27 mouse cellular contexts compared by ENCODE assay signal in genomic region chr6:5976241-5976640, GRCm38 (mm10).
DNase-seq lines count a peak whose midpoint lies in the region; ATAC-seq and TF ChIP-seq lines count a peak whose summit lies in the region.
"Had no signal": no experiment of that assay in that cellular context is flagged by ENCODE, and none has a peak within 500 bp of the region (broad histone marks: within the 10 kb centered on the region; RNA-seq: fewer than 3 reads in every experiment).

No protein-coding gene starts in this region.

- H3K36me3 ChIP-seq in heart, embryonic 13.5 days: no peaks in the 10 kb centered on the region
- no peaks in the 10 kb centered on the region for H3K36me3 ChIP-seq in kidney, embryonic 14.5 days (ENCODE audit: control insufficient read depth, insufficient read depth, low read length)
- no peaks in the 10 kb centered on the region for H3K36me3 ChIP-seq in lung, embryonic 16.5 days (ENCODE audit: control insufficient read depth, insufficient read depth, low read length)
- no peaks in the 10 kb centered on the region for H3K36me3 ChIP-seq in stomach, postnatal 0 days (ENCODE audit: control insufficient read depth, insufficient read depth, low read length)
- H3K36me3 ChIP-seq: embryonic facial prominence, embryonic 12.5 days; hindbrain, embryonic 12.5 days; limb, embryonic 13.5 days had no signal

- H3K9me3 ChIP-seq in heart, embryonic 13.5 days: no peaks in the 10 kb centered on the region
- no peaks in the 10 kb centered on the region for H3K9me3 ChIP-seq in kidney, embryonic 14.5 days (ENCODE audit: control insufficient read depth, low read length)
- no peaks in the 10 kb centered on the region for H3K9me3 ChIP-seq in lung, embryonic 16.5 days (ENCODE audit: control insufficient read depth, low read length)
- H3K9me3 ChIP-seq in stomach, postnatal 0 days (ENCODE audit: control insufficient read depth, low read length): no peaks in the 10 kb centered on the region
- H3K9me3 ChIP-seq: embryonic facial prominence, embryonic 12.5 days; hindbrain, embryonic 12.5 days; limb, embryonic 13.5 days had no signal

- no peak overlapping the region for H3K9ac ChIP-seq in heart, embryonic 13.5 days
- H3K9ac ChIP-seq in kidney, embryonic 14.5 days (ENCODE audit: low read depth, low read length): no peak overlapping the region
- H3K9ac ChIP-seq in lung, embryonic 16.5 days (ENCODE audit: low read length): no peak overlapping the region
- no peak overlapping the region for H3K9ac ChIP-seq in stomach, postnatal 0 days (ENCODE audit: low read length)
- H3K9ac ChIP-seq: embryonic facial prominence, embryonic 12.5 days; hindbrain, embryonic 12.5 days; limb, embryonic 13.5 days had no signal

- DNase-seq in heart, postnatal 14 days: no peak
- no peak for DNase-seq in kidney, postnatal 25 days
- DNase-seq in lung, postnatal 25 days (ENCODE audit: low spot score): no peak
- DNase-seq in stomach, postnatal 0 days (ENCODE audit: low spot score): no peak
- DNase-seq in urinary bladder, postnatal 14 days (ENCODE audit: low spot score): no peak
- DNase-seq: adrenal gland, postnatal 25 days; B cell, adult 2 months; cerebellum, adult 11-12 months; cerebellum, adult 9-11 months; embryo, embryonic 11 days; gastrocnemius, postnatal 14 days; kidney, postnatal 10 days; lung, postnatal 14 days; spleen, adult 18-20 months had no signal

- no peak overlapping the region for H3K4me3 ChIP-seq in heart, embryonic 13.5 days
- no peak overlapping the region for H3K4me3 ChIP-seq in kidney, embryonic 14.5 days (ENCODE audit: low read length)
- H3K4me3 ChIP-seq in lung, embryonic 16.5 days (ENCODE audit: low read length): no peak overlapping the region
- no peak overlapping the region for H3K4me3 ChIP-seq in stomach, postnatal 0 days (ENCODE audit: low read depth, low read length)
- H3K4me3 ChIP-seq: embryonic facial prominence, embryonic 12.5 days; hindbrain, embryonic 12.5 days; layer of hippocampus, adult 2 months; limb, embryonic 13.5 days had no signal

- no peak; the same call in 1 of the 2 replicates for ATAC-seq in heart, embryonic 13.5 days (ENCODE audit: extremely low read depth, insufficient number of reproducible peaks, low FRiP score, low TSS enrichment)
- peak; percentile 76; the same call in 1 of the 2 replicates for ATAC-seq in kidney, embryonic 14.5 days (ENCODE audit: low FRiP score, low TSS enrichment)
- ATAC-seq in lung, embryonic 16.5 days (ENCODE audit: low read depth): peak; percentile 60
- peak; percentile 64; the same call in 1 of the 2 replicates for ATAC-seq in stomach, postnatal 0 days (ENCODE audit: low FRiP score, low TSS enrichment)
- ATAC-seq: forebrain, embryonic 14.5 days; hindbrain, postnatal 0 days; intestine, postnatal 0 days; midbrain, embryonic 16.5 days had no signal

- 36% methylated on average over 4 of the region's 4 CpGs for WGBS in heart, embryonic 13.5 days
- 34% methylated on average over 4 of the region's 4 CpGs for WGBS in kidney, embryonic 14.5 days
- 23% methylated on average over 4 of the region's 4 CpGs for WGBS in lung, embryonic 16.5 days
- 21% methylated on average over 4 of the region's 4 CpGs for WGBS in stomach, postnatal 0 days

- intact Hi-C loops in heart, postnatal 14 days (cut with DNase I): no loop called here

- peaks cover 4% of the 10 kb centered on the region; the same call in 1 of the 2 replicates for H3K4me1 ChIP-seq in heart, embryonic 13.5 days
- no peaks in the 10 kb centered on the region for H3K4me1 ChIP-seq in kidney, embryonic 14.5 days (ENCODE audit: control insufficient read depth, insufficient read depth, low read length)
- H3K4me1 ChIP-seq in lung, embryonic 16.5 days (replicated peaks; ENCODE audit: control insufficient read depth, insufficient read depth, low read length): peaks cover 3% of the 10 kb centered on the region; the same call in 1 of the 2 replicates
- H3K4me1 ChIP-seq in stomach, postnatal 0 days (replicated peaks; ENCODE audit: control insufficient read depth, insufficient read depth): no peaks in the 10 kb centered on the region
- H3K4me1 ChIP-seq: embryonic facial prominence, embryonic 12.5 days; hindbrain, embryonic 12.5 days; limb, embryonic 13.5 days had no signal

- no peak for TF ChIP-seq CTCF in stomach, postnatal 0 days (IDR thresholded peaks at IDR 0.05; ENCODE audit: low read depth)

- H3K27ac ChIP-seq in heart, embryonic 13.5 days (replicated peaks): peak overlapping the region; percentile 77
- H3K27ac ChIP-seq in kidney, embryonic 14.5 days (ENCODE audit: low read depth, low read length): peak overlapping the region; percentile 59
- no peak overlapping the region for H3K27ac ChIP-seq in lung, embryonic 16.5 days (ENCODE audit: low read length)
- H3K27ac ChIP-seq in stomach, postnatal 0 days (replicated peaks): no peak overlapping the region
- H3K27ac ChIP-seq: hindbrain, embryonic 12.5 days; hindbrain, postnatal 0 days; layer of hippocampus, adult 2 months; limb, embryonic 13.5 days had no signal

- H3K27me3 ChIP-seq in heart, embryonic 13.5 days (replicated peaks): no peaks in the 10 kb centered on the region
- H3K27me3 ChIP-seq in kidney, embryonic 14.5 days (ENCODE audit: control insufficient read depth, insufficient read depth, low read length): no peaks in the 10 kb centered on the region
- H3K27me3 ChIP-seq in lung, embryonic 16.5 days (ENCODE audit: control insufficient read depth, insufficient read depth, low read depth, low read length): no peaks in the 10 kb centered on the region
- H3K27me3 ChIP-seq in stomach, postnatal 0 days (ENCODE audit: control insufficient read depth, insufficient read depth, low read length): no peaks in the 10 kb centered on the region
- H3K27me3 ChIP-seq: embryonic facial prominence, embryonic 12.5 days; hindbrain, embryonic 12.5 days had no signal

- H3K4me2 ChIP-seq in heart, embryonic 13.5 days: no peak overlapping the region
- no peak overlapping the region for H3K4me2 ChIP-seq in kidney, embryonic 14.5 days (replicated peaks; ENCODE audit: low read depth, low read length)
- no peak overlapping the region for H3K4me2 ChIP-seq in lung, embryonic 16.5 days (ENCODE audit: low read depth, low read length)
- no peak overlapping the region for H3K4me2 ChIP-seq in stomach, postnatal 0 days (replicated peaks; ENCODE audit: low read depth)
- H3K4me2 ChIP-seq: embryonic facial prominence, embryonic 12.5 days; hindbrain, embryonic 12.5 days; limb, embryonic 13.5 days; liver, embryonic 11.5 days; midbrain, embryonic 11.5 days had no signal

- TF ChIP-seq EP300 in stomach, postnatal 0 days (optimal IDR thresholded peaks at IDR 0.05): no peak

Comparison
In these comparisons a context has a peak if more than half of its experiments do, and no peak if none do; other contexts are left out.
1. H3K27ac ChIP-seq: peak in heart, embryonic 13.5 days (single experiment) and kidney, embryonic 14.5 days (single experiment); none in lung, embryonic 16.5 days (single experiment) and stomach, postnatal 0 days (single experiment).